Mouse (Mus musculus) kidney, adult 2 months (tissue): Measurements from ENCODE around the gene Nmnat2.

ENCODE experiments used
- CTCF ChIP-seq: fragments of 200-500 bp; conservative IDR thresholded peaks from 2 replicates; pipeline ENCODE4 v1.5.1; 2011; ENCODE audit warnings: low read depth, mild to moderate bottlenecking, control low read depth, low read length, moderate library complexity, mixed read lengths; ENCODE audit not compliant: insufficient read depth, insufficient read length
- POLR2A ChIP-seq: fragments of 200-500 bp; IDR thresholded peaks from one replicate; pipeline ENCODE4 v1.6.1; 2011; ENCODE audit warnings: low read depth, low read length, control low read depth

DNA sequence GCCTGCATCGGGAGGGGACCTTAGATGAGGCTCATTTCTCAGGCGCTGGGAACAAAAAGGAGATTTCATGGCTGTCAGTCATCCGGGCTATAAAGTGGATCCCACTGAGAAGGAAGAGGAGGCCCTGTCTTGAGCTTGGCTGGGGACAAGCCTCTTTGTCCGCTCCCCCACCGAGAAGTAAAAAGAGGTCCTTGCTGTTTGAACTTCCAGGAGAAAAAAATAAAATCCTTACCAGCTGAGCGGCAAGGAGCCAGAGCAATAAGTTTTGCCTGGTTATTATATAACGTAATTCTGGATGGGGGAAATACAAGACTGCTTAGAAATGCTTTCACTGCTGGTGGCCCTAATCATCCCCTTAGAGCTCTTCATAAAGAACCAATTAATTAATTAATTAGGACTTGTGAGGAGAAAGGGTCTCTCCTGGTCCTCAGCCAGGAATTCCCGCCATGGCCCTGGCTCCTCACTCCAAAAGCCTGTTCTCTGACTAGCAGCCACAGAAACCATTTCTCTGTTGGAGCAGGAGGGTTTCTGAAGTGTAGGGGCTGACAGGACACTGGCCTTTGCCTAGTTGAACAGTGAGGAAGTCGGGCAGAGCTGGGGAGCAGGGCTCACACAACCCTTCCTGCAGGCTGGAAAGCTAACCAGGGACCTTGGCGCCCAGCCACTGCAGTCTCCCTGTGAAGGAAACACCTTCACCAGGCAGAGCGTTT, 99.5 kb downstream of the Nmnat2 start:
- TF ChIP-seq POLR2A (no peak), CTCF (no peak)
